Mouse (Mus musculus) lung, postnatal 25 days (tissue): ENCODE results near the gene Ski.

Experiments
- DNase-seq: peaks from one replicate; pipeline ENCODE4 v3.0.0; 2022; ENCODE audit warnings: low spot score

Ski gene

DNA sequence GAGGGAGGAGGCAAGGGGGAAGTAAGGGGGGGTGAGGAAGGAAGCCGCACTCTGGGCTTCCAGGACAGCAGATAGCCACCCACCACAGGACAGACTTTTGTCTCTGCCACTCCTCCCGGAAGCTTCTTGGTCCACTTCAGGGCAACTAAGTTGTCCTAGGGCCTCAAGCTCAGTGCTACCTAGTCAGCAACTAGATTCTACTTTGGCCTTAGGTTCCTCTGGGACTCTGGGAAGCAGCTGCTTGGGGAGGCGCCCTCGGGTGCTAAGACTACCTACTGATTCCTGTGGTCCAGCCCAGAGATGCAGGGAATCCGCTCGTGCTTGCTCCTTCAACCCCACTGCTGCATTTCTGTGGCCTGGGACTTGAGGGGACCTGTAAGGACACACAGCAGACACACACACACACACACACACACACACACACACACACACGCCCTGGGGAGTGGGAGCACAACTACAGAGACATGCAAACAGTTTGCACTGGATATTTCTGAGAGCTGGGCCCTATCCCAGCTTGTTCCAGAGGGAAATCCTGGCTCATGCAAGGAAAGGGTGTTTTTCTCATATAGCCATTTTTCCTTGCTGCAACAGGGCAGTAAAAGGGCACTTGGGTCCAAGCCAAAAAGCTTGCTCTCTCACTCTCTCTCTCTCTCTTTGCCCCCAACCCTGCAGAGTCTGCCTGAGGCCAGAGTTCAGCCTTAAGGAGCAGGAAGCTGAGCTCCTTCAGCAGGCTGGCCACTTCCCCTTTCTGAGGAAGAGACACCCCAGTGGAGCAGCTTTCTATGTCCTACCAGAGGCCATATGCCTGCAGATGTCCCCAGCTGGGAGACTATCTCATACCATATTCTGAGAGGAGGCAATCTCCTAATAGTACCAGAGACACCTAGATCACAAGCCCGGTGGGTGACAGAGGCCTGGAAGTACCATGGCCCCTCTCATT is 12.2 kb upstream of the Ski start:
- peak; percentile 55 for DNase-seq

DNA sequence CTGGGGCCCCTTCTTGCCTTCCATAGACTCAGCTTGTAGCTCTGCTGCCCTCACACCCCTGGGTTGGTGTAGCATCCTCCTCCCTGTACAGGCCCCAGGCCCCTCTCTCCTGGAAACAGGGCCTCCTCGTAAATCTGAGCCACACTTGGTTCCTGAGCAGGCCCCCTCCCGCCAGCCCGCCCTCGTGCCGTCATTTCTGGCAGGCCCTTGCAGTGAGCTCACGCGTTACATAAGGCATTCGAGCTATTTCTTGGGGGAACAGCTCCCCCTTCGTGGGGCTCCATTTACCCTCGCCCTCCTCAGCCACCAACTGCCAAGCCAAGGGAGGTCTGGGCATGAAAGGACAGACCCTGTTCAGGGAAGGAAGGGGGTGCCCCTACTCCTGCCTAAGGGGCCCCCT is 11.5 kb upstream of the Ski start:
- DNase-seq: peak; percentile 84

GRCm38 (mm10) chr4:155228461-155228860 is 6.1 kb upstream of the Ski start:
- no peak for DNase-seq

GRCm38 (mm10) chr4:155227986-155228385 is 5.6 kb upstream of the Ski start:
- DNase-seq: no peak

- DNase-seq: no peak
Observed at GRCm38 (mm10) chr4:155225918-155226317, 3.5 kb upstream of the Ski start.

DNA sequence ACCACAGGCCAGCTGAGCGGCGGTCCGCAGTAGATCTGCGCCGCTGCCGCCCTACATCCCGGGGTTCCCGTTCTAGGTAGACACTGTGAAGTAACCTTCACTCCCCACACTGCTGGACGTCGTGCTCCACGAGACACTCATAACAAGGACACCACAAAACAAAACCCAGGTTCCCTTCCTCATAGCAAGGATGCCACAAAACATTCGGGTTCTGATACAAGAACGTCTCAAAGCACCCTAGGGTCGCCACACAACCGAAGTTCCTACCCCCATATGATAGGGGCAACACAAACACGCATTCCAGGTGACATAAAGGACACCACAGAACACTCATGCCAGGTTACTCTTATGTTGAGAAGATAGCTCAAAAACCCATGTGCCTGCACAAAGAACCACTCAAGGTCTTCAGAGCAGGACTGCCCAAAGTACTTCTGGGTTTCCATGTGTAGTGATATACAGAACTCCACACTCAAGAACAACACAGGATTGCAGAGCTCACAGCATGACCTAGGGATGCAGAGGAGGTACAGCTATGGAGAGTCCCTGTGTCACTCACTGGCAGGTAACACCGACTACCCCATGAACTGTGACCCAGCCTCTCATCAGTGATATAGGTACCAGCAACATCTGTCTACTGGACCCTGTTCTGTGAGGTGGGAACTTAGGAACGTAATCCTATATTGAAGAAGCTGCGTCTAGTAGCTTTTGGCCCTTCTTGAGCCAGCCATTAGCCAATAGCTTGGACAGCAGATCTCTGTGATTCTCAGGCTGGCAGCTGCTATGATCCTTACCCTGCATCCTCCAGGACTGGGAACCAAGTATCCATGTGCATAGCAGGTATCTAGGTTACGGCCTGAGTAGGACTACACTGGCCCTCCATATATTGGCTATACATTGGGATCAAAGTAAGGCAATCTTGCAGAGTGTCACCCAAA is 1.5 kb upstream of the Ski start:
- DNase-seq: no peak

- DNase-seq: peak; percentile 99
Observed at GRCm38 (mm10) chr4:155222841-155223593, 625 bp upstream of the Ski start.

DNA sequence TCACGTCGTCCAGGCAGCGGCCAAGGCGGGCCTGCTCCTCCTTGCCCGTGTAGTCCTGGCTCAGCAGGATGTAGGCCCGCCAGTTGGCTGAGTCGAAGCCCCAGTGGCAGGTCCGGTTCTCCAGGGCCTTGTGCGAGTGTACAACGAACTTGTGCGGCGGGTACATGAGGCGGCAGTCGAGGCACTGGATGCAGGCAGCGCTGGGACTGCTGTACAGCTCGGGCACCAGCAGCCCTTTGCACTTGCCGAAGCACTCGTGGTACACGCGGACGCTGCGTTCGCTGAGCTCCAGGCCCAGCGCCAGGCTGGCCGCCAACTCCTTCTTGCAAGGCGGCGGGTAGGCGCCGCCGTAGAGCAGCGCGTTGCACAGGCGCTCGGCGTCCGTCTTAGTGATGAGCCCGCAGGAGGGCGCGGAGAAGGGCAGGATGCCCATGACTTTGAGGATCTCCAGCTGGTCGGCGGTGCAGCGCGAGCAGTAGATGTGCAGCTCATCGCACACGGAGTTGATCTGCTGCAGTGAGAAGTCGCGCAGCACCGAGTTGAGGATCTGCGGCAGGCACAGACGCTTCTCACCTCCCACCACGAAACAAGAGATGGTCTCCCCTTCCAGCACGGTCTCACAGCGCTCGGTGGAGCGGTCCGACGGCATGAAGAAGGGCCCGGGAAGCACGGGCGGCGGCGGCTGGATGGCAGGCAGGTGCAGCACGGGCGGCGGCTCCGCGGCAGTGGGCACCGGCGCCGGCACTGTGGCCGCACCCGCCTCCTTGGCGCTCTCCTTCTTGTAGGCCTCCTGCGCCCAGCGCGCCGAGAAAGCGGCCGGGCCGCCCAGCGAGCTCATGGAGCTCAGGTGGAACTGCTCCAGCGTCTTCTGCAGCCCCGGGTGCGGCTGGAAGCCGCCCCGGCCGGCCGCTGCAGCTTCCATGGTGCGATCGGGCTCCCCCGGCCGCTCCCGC is 517 bp downstream of the Ski start:
- DNase-seq: peak; percentile 63

GRCm38 (mm10) chr4:155221106-155221505 is 1.3 kb downstream of the Ski start:
- no peak for DNase-seq

GRCm38 (mm10) chr4:155220213-155221100 is 1.9 kb downstream of the Ski start:
- no peak for DNase-seq

GRCm38 (mm10) chr4:155219271-155220212 is 2.9 kb downstream of the Ski start:
- no peak for DNase-seq

- DNase-seq: no peak
Observed at GRCm38 (mm10) chr4:155218104-155218732, 4.2 kb downstream of the Ski start.

- peak; percentile 76 for DNase-seq
Observed at GRCm38 (mm10) chr4:155217241-155218103, 4.9 kb downstream of the Ski start.

DNA sequence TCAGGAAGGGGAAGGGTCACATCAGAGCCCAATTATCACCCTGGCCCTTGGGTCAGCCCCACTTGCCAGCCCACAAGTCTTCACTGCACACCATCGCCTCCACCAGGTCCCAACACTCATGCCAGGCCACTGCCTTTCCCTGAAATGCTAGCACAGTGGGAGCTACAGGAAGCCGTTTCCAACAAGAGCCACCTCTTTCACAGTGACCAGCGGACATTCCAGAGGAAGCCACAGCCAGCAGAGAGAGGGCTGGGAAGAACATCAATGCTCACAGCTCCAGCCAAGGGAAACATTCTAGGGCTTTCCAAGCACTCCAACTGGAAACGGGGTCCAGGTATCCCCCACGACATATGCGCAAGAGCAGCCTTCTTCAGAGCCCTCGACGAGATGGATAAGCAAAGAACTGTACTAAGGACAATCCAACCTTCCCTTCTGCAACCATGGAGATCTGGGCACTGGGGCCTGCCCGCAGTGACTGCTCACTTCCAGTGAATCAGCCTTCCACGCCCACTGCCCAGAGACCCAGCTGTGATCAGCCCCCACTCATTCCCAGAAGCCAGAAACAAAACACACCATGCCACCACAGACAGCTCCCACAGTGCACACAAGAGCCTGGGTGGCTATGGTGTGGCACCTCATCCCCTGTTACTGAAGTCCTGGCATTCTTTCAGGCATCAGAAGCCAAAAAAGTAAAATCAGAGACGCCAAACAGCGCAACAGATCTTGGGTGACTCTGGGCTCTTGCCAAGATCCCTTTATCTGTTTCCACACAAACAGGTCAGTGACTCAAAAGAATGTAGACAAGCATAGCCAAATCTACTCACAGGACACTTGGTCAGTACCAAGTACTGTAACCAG is 6.4 kb downstream of the Ski start:
- DNase-seq: peak; percentile 55

DNA sequence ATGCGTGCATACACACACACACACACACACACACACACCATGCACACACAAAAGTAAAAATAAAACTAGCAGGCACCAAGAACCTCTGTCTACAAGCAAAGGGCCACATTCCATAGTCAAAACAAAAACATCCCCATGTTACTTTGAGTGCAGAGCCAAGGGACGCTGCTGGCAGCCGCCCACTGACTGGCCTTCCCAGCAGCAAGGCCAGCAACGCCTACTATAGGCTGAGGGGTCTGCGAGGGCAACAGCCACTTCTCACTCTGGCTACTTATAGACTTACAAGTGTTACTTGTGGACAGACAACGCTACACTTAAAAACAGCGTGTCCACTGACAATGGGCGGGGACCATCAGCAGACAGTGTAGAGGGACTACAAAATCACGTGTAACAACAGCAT is 7.2 kb downstream of the Ski start:
- no peak for DNase-seq

DNA sequence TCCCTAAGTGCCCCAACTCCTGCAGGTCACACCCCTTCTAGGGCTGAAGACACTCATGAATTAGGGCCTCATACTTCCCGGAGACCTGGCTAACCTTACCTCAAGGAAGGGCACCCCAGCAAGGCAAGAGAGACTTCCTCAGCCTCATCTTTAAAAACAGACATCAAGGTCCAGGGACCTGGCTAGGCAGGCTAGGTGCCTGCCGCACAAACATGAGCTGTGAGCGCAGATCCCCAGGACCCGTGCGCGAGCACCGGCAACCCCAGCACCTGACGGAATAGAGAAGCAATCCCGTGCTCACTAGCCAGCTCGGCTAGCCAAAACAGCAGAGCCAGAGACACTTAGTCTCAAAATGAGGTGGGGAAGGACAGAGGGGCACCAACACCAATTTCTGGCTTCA is 7.6 kb downstream of the Ski start:
- no peak for DNase-seq
